Mouse (Mus musculus) olfactory bulb, adult 2 months (tissue): ENCODE results near the gene Zbp1. TPM values are rescaled to one million over a fixed set of nuclear protein-coding genes. Genes with fewer than 3 reads are reported as not detected.
A peak's percentile ranks its signal among the peaks of the same experiment; 100 is the strongest.

Source experiments
- H3K27ac ChIP-seq: fragments of 200-500 bp; 2 replicates; pipeline ENCODE4 v1.5.1; 2012; ENCODE audit warnings: low read depth, low read length; ENCODE audit not compliant: insufficient read depth
- H3K4me1 ChIP-seq: fragments of 200-500 bp; 2 replicates; pipeline ENCODE4 v1.6.1; 2012; ENCODE audit warnings: low read length; ENCODE audit not compliant: control insufficient read depth, insufficient read depth
- H3K4me3 ChIP-seq: fragments of 200-500 bp; 2 replicates; pipeline ENCODE4 v1.5.1; 2012; ENCODE audit warnings: mild to moderate bottlenecking, low read depth, low read length, moderate library complexity; ENCODE audit not compliant: insufficient read depth
- CTCF ChIP-seq: fragments of 200-500 bp; IDR thresholded peaks from 2 replicates; pipeline ENCODE4 v1.5.1; 2012; ENCODE audit warnings: low read depth, mild to moderate bottlenecking, low read length, moderate library complexity; ENCODE audit not compliant: insufficient read depth
- POLR2A ChIP-seq: fragments of 200-500 bp; IDR thresholded peaks from 2 replicates; pipeline ENCODE4 v1.6.1; 2012; ENCODE audit warnings: mild to moderate bottlenecking, low read depth, low read length, moderate library complexity; ENCODE audit not compliant: insufficient read depth
- WGBS: fragments of 180-500 bp; shearing (Covaris S2); methylation state at CpG from one replicate; pipeline ENCODE4 v1.1.7; 2018; 5-methylcytosine and 5-hydroxymethylcytosine counted together
- polyA plus RNA-seq: library from polyadenylated mRNA; stranded (reverse); fragments of >200 nt; gene quantifications from 2 replicates; pipeline ENCODE4 v1.2.4, GENCODE M21; 2012; ENCODE audit warnings: low replicate concordance; ENCODE audit not compliant: missing spikeins, insufficient read depth, insufficient read length

Gene Zbp1
- polyA plus RNA-seq, 1 experiment: not detected

DNA sequence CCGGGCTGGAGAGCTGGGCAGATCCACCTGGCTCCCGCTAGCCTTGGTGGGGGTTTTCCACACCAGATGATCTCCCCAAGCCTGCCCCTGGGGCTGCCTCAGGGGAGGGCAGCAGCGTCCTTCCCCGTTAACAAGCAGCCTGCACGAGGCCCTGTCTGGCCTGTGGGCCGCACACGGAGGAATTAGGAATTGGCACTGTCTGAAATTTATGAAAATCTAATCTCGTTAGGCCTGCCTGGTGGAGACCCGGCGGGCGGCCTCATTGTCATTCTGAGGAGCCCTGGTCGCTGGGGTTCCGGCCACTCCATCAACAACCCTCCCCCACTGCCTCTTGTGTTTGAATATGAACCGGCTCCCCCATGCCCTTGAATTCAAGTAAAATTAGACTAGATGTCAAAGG is 19.8 kb upstream of the Zbp1 start:
- H3K4me1 ChIP-seq: peaks cover 60% of the 10 kb centered on the region
- H3K27ac ChIP-seq: no peak overlapping the region
- H3K4me3 ChIP-seq: no peak overlapping the region
- TF ChIP-seq POLR2A (no peak), CTCF (no peak)
- 64% methylated on average over 14 of the region's 14 CpGs for WGBS

GRCm38 (mm10) chr2:173235435-173236332 is 17.0 kb upstream of the Zbp1 start:
- no peak overlapping the region for H3K27ac ChIP-seq
- TF ChIP-seq CTCF: no peak
- TF ChIP-seq POLR2A: no peak
- no peak overlapping the region for H3K4me3 ChIP-seq
- 71% methylated on average over 8 of the region's 8 CpGs for WGBS
- H3K4me1 ChIP-seq: peaks cover 50% of the 10 kb centered on the region

DNA sequence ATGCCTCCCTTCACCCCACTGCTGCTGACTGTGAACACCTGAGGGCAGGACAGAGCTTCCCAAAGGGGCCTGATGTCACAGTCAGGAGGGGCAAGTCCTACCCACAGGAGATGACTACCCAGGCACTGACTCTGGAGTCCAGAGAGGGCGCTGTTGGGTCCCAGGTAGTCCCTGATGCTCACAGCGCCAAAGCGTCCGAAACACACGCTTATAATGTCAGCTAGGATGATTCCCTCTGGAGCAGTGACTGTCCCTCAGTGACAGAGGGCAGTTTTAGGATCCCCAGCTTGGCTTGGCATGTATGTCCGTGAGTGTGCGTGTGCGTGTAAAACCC is 14.0 kb upstream of the Zbp1 start:
- Histone ChIP-seq H3K4me3 (no peak overlapping the region), H3K4me1 (peaks cover 41% of the 10 kb centered on the region), H3K27ac (no peak overlapping the region)
- WGBS: 91% methylated on average over 8 of the region's 8 CpGs
- TF ChIP-seq POLR2A: no peak
- TF ChIP-seq CTCF: no peak

DNA sequence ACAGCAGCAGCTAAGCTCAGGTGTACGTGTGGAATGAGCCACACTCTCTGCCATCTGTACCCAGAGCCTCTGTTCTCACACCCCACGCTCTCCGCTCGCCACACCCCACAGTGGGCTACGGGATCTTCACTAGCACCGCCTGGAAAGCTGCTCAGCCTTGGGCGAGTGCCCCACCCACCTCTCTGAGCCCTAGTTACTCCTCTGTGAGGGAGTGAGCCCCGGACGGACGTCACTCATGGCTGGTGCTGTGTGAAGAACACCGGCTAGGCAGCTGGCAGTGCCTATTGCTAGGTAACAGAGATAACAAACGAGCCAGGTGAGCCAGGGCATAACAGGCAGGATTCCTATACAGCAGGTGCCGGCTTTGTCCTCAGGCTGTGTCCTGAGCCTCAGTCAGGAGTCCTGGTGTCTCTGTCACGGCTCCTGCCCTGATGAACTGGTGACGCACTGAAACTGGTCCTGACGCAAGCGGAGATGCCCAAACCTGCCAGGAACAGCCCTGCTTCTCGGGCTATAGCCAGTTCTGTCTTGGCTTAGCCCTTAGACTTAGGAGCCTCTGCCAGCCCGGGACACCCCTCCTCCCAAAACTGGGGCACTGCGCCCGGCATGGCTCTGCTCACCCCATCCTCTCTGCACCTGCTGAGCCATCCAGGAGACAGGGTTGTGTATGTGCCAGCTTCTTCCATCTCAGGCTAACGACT is 13.5 kb upstream of the Zbp1 start:
- WGBS: 83% methylated on average over 22 of the region's 22 CpGs
- TF ChIP-seq POLR2A (no peak), CTCF (no peak)
- no peak overlapping the region for H3K4me3 ChIP-seq
- no peak overlapping the region for H3K27ac ChIP-seq
- peaks cover 38% of the 10 kb centered on the region for H3K4me1 ChIP-seq

- peaks cover 24% of the 10 kb centered on the region for H3K4me1 ChIP-seq
- no peak overlapping the region for H3K4me3 ChIP-seq
- WGBS: 15% methylated on average over 10 of the region's 10 CpGs
- H3K27ac ChIP-seq: no peak overlapping the region
- TF ChIP-seq CTCF (peak; percentile 91), POLR2A (no peak)
Measured at GRCm38 (mm10) chr2:173229578-173230224, 11.0 kb upstream of the Zbp1 start.

DNA sequence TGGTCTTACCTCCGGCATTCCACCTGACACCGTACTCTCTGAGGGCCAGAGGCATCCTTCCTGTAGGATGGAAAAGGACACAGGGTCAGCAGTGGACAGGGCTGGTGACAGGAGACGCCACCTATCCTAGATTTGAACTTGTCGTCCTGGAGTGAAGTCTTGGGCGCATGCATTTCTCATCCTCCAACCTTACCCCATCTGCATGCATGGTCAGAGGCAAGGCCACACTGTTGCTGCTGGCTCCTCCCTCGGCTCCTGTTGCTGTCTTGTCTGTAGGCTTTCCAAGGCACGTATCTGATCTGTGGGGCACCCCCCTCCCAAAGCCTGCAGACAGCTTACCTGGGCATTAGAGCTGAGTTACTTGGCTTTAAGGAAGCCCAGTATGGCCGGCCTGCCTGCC is 9.8 kb upstream of the Zbp1 start:
- 99% methylated on average over 8 of the region's 8 CpGs for WGBS
- no peak for TF ChIP-seq POLR2A
- TF ChIP-seq CTCF: no peak
- H3K4me3 ChIP-seq: no peak overlapping the region
- peaks cover 14% of the 10 kb centered on the region for H3K4me1 ChIP-seq
- no peak overlapping the region for H3K27ac ChIP-seq

GRCm38 (mm10) chr2:173226792-173227191 is 8.1 kb upstream of the Zbp1 start:
- Histone ChIP-seq H3K27ac (no peak overlapping the region), H3K4me3 (no peak overlapping the region), H3K4me1 (peaks cover 11% of the 10 kb centered on the region)
- WGBS: 92% methylated on average over 8 of the region's 8 CpGs
- no peak for TF ChIP-seq CTCF
- no peak for TF ChIP-seq POLR2A

- H3K4me1 ChIP-seq: peaks cover 11% of the 10 kb centered on the region
- H3K27ac ChIP-seq: no peak overlapping the region
- no peak for TF ChIP-seq POLR2A
- WGBS: 87% methylated on average over 7 of the region's 7 CpGs
- H3K4me3 ChIP-seq: no peak overlapping the region
Measured at GRCm38 (mm10) chr2:173225906-173226305, 7.2 kb upstream of the Zbp1 start.

- H3K27ac ChIP-seq: no peak overlapping the region
- H3K4me1 ChIP-seq: peaks cover 9% of the 10 kb centered on the region
- WGBS: 59% methylated on average over 7 of the region's 7 CpGs
- TF ChIP-seq CTCF (no peak), POLR2A (no peak)
- H3K4me3 ChIP-seq: no peak overlapping the region
Measured at GRCm38 (mm10) chr2:173224832-173225231, 6.1 kb upstream of the Zbp1 start.
